Mouse (Mus musculus) ES-E14 (cell line): ENCODE results near the gene Uap1l1.
A peak's percentile ranks its signal among the peaks of the same experiment; 100 is the strongest.

Experiments used
- CHD2 ChIP-seq: IDR thresholded peaks from 2 replicates; pipeline ENCODE4 v1.6.1; 2014; ENCODE audit warnings: mild to moderate bottlenecking, low read depth, low read length, inconsistent platforms
- MAFK ChIP-seq: IDR thresholded peaks from 2 replicates; pipeline ENCODE4 v1.6.1; 2014; ENCODE audit warnings: mild to moderate bottlenecking, low read depth, low read length, inconsistent platforms; ENCODE audit not compliant: insufficient read depth
- ZC3H11A ChIP-seq: IDR thresholded peaks from 2 replicates; pipeline ENCODE4 v1.6.1; 2012; ENCODE audit warnings: low read depth, mild to moderate bottlenecking, inconsistent platforms, low read length, borderline replicate concordance
- ZNF384 ChIP-seq: IDR thresholded peaks from 2 replicates; pipeline ENCODE4 v1.6.1; 2012; ENCODE audit warnings: low read depth, low read length, inconsistent platforms

DNA sequence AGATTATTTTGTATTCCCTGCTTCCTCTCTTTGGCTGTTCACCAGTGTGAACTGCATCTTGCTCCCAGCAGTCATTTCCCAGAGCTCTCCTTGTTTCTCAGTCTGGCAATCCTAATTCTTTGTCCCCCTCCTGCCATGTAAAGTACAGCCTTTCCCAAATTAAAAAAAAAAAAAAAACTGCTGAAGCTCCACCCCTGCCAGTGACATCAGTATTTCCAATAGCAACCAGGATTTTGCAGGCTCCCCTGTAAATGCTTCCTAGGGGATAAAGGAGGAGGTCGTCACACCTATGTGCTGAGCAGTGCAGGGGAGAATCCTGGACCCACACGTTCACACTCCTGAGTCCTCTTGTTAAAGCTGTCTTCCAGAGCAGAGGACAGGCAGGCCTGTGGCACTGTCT, 45.4 kb downstream of the Uap1l1 start:
- TF ChIP-seq MAFK: no peak
- no peak for TF ChIP-seq ZC3H11A
- TF ChIP-seq ZNF384: peak; percentile 54; the same call in 1 of the 2 replicates
- TF ChIP-seq CHD2: no peak
